Mouse (Mus musculus): ENCODE results near the gene Ube2d1.

GRCm38 (mm10) chr10:71330070-71330469 lies 45.0 kb upstream of the Ube2d1 start:
- TF ChIP-seq CTCF (IDR thresholded peaks at IDR 0.05; ENCODE audit: control insufficient read depth, insufficient read depth, insufficient read length) (no peak), MAX (IDR thresholded peaks at IDR 0.05) (no peak), CEBPB (IDR thresholded peaks at IDR 0.05; ENCODE audit: low read depth) (no peak), MYOG (IDR thresholded peaks at IDR 0.05; ENCODE audit: control insufficient read depth, extremely low read depth, insufficient read length) (no peak)

All from C2C12 (cell line).